Mouse (Mus musculus) lung, postnatal 25 days (tissue): ENCODE data around the gene Hs3st3b1.
A peak's percentile ranks its signal among the peaks of the same experiment; 100 is the strongest.

Experiments used
- DNase-seq: peaks from one replicate; pipeline ENCODE4 v3.0.0; 2022; ENCODE audit warnings: low spot score

The Hs3st3b1 gene

GRCm38 (mm10) chr11:63923386-63923785 is 1.3 kb upstream of the Hs3st3b1 start:
- no peak for DNase-seq

GRCm38 (mm10) chr11:63921044-63921951 is 792 bp downstream of the Hs3st3b1 start:
- DNase-seq, result no peak

GRCm38 (mm10) chr11:63920531-63920930 is 1.6 kb downstream of the Hs3st3b1 start:
- peak; percentile 75 for DNase-seq

GRCm38 (mm10) chr11:63919211-63920098 is 2.6 kb downstream of the Hs3st3b1 start:
- DNase-seq, result no peak

GRCm38 (mm10) chr11:63918321-63919105 is 3.6 kb downstream of the Hs3st3b1 start:
- no peak for DNase-seq

- no peak for DNase-seq
Observed at GRCm38 (mm10) chr11:63917561-63917960, 4.5 kb downstream of the Hs3st3b1 start.

GRCm38 (mm10) chr11:63914388-63914787 is 7.7 kb downstream of the Hs3st3b1 start:
- DNase-seq, result peak; percentile 88

GRCm38 (mm10) chr11:63913936-63914335 is 8.2 kb downstream of the Hs3st3b1 start:
- DNase-seq, result no peak

GRCm38 (mm10) chr11:63911001-63911400 is 11.1 kb downstream of the Hs3st3b1 start:
- no peak for DNase-seq

GRCm38 (mm10) chr11:63909961-63910360 is 12.1 kb downstream of the Hs3st3b1 start:
- no peak for DNase-seq

- DNase-seq, result no peak
Observed at GRCm38 (mm10) chr11:63908500-63908899, 13.6 kb downstream of the Hs3st3b1 start.

- DNase-seq, result no peak
Observed at GRCm38 (mm10) chr11:63906552-63907353, 15.3 kb downstream of the Hs3st3b1 start.

- DNase-seq, result no peak
Observed at GRCm38 (mm10) chr11:63904787-63905186, 17.3 kb downstream of the Hs3st3b1 start.

- no peak for DNase-seq
Observed at GRCm38 (mm10) chr11:63898509-63899168, 23.5 kb downstream of the Hs3st3b1 start.

GRCm38 (mm10) chr11:63897856-63898508 is 24.1 kb downstream of the Hs3st3b1 start:
- no peak for DNase-seq

GRCm38 (mm10) chr11:63897011-63897410 is 25.1 kb downstream of the Hs3st3b1 start:
- DNase-seq, result no peak

GRCm38 (mm10) chr11:63894188-63894587 is 27.9 kb downstream of the Hs3st3b1 start:
- DNase-seq, result no peak

- DNase-seq, result no peak
Observed at GRCm38 (mm10) chr11:63893557-63893956, 28.5 kb downstream of the Hs3st3b1 start.

GRCm38 (mm10) chr11:63891479-63892020 is 30.5 kb downstream of the Hs3st3b1 start:
- DNase-seq, result no peak

GRCm38 (mm10) chr11:63883385-63883784 is 38.7 kb downstream of the Hs3st3b1 start:
- DNase-seq, result no peak
